Mouse (Mus musculus) cerebellum, adult 11-12 months (tissue): ENCODE results near the gene Eif4enif1.
"Not testable (repeated sequence)": the region's sequence is repeated elsewhere in the genome, so short reads cannot be mapped to it uniquely, and the experiment has no call there.

Experiments used
- DNase-seq: peaks from one replicate; pipeline ENCODE4 v3.0.0; 2022

Gene Eif4enif1

DNA sequence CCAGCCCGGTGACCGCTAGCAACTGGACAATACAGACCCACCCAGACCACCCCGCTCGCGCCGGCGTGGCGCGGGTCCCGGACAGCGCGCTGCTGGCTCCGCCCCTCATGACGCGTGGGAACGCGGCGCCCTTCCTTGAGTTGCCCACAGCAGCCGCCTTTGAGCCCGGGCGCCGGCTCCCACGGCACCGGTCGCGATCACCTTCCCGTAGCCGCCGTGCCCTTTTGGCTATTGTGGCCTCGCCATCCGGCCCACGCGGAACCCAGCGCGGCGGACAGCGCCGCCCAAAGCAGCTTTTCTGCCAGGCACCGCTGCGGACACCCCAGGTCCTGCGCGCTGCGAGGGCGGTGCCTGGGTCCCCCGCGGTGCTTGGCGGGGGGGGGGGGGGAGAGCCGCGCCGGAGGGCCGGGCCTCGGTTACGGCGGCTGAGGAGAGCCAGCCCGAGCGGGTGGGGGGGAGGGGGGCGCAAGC is at the start of gene Eif4enif1:
TSS of gene Eif4enif1 (plus strand) at position 162 of the 471 bp plus-strand sequence.
- peak; percentile 93 for DNase-seq

DNA sequence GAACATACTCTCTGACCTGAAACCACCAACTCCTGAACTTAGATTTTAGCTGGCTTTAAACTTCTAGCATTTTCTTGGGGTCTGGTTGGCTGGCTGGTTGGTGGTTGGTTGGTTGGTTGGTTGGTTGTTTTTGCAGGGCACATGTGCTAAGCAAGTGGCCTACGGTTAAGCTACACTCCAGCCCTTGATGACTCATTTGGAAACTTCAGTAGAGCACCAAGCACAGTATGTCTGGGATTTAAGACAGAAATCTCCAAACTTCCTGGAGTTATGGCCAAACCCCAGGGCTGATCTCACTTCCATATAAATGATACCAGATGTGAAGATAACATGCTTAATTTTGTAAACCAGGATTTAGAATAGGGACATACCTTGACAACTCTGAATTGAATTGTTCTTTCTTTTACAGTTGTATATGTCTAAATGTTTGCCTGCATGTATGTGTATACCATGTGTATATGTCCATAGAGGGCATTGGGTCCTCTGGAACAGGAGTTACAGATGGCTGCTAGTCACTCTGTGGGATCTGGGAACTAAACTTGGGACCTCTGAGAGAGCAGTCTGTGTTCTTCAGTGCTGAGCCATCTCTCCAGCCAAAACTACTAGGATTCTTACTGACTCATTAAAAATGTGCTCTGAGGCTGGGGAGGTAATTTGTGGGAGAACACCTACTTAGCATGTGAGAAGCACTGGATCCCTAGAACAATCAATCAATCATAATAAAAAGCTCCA is 48.4 kb upstream of the Eif4enif1 start:
- peak; percentile 52 for DNase-seq

DNA sequence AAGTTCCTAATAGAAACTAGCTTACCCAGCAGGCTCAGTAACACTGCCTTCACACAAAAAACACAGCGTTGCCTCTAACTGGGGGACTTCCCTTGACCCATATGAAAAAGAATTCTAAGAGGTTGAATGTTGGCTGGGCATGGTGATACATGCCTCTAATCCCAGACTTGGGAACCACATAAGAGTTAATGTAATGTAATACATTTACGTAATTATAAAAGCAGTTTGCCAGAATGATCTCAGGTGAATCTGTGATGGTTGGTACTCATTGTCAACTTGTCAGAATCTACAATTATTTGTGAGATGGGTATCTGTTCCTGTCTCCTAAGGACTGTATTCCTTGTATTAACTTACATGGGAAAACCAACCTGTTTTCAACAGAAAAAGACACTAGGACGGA is 45.2 kb upstream of the Eif4enif1 start:
- DNase-seq: not testable (repeated sequence)

DNA sequence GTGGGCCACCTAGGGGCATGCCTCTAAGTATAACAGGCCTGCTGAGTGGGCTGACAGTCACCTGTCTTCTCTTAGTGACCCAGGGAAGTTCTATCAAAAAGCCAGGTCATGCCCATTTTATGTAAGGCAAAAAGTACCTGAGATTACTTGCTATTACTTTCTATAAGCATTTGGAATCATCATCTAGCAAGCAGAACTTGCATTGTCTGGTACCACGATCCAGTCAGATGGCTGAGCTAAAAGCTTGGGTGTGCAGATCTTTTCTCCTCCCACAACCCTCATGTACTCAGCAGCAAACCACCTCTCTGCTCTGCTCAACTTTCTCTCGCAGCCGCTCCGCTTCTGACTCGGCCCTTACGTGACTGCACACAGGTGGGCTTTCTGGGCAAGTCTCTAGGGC is 44.2 kb upstream of the Eif4enif1 start:
- DNase-seq: not testable (repeated sequence)

DNA sequence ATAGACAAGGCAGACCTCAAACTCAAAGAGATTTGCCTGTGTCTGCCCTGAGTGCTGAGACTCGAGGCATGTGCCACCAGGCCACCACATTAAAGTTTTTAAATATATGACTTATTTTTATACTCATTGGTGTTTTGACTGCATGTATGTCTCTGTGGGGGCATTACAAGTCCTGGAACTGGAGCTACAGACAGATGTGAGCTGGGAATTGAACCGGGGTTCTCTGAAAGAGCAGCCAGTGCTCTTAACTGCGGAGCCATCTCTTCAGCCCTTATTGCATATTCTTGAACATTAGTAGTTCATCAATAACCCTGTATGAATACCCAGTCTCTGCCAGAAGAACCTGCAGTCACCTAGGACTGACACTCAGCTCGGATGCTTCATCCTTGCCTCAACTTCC is 43.4 kb upstream of the Eif4enif1 start:
- not testable (repeated sequence) for DNase-seq

DNA sequence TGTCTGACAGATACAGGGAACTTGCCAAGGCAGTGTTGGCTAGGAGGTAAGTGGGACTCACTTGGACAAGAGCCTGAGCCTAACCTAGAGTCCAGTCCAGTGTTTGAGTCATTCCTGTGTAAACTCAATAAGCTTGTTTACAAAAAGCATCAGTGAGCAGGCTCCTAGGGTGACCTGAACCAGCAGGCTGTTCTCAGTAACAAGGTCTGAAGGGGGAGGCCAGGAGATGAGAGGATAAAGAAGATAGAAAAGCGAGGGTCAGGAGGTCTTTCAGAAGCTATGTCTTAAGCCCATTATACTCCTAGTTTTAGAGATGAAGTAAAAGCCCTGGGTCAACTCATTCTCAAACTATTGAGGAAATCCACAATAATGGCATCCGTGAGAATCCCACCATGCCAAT is 40.8 kb upstream of the Eif4enif1 start:
- DNase-seq: not testable (repeated sequence)

DNA sequence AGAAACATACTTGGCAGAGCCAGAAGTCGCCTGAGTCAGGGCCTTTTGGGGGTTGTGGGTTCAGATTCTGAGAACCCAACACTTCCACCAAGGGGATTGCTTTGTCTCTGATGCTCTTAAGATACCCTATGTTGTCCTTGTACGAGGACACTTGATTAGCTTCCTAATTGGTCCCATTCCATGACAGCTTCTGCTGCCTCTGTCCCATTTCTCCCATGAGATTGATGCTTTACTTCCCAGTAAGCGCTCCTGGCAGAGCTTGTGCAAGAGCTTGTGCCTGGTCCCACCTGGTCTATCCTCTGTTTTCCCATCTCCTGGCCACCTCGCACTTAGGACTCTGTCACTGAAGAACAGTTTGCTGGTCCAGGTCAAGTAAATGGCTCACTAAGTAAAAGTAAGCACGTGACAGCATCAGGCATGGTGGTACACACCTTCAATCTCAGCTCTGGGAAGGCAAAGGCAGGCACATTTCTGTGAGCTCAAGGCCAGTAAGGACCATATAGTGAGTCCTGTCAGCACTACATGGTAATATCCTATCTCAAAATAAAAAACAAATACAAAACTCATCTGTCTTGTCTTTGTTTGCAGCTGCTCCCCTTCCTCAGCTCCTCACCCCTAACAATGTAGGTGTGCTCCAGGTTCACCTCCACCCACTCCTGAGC is 39.8 kb upstream of the Eif4enif1 start:
- peak; percentile 53 for DNase-seq

DNA sequence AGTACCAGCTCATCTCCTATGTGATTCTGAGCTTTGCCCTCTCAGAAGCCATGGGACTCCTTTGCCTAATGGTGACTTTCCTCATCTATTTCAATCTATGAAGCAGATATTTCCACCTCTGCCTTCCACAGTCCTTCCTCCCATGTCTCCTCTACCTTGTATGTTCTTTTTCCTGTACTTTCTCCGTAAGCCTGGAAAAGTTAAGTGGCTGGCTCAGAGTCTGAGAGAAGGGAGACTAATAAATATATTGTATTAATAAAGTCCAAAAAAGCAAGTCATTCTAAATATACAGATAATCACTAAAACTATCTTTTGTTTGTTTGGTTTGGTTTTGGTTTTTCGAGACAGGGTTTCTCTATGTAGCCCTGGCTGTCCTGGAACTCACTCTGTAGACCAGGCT is 39.1 kb upstream of the Eif4enif1 start:
- not testable (repeated sequence) for DNase-seq

DNA sequence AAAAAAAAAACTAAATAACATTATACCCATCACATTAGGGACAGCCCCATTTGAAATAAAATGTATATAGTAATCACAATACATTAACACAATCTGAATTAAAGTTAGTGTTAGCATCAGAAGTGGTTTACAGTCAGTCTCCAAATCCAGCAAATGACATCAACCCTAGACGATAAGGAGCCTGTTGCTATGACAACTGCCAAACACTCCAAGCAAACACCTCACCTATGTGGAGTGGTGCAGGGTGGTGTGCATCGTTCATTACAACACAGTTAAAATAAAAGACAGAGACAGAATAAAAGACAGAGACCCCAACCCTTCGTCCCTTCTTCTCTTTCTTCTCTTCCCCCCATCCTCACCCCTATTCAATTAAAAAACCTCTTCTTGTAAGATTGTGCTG is 38.5 kb upstream of the Eif4enif1 start:
- DNase-seq: not testable (repeated sequence)

DNA sequence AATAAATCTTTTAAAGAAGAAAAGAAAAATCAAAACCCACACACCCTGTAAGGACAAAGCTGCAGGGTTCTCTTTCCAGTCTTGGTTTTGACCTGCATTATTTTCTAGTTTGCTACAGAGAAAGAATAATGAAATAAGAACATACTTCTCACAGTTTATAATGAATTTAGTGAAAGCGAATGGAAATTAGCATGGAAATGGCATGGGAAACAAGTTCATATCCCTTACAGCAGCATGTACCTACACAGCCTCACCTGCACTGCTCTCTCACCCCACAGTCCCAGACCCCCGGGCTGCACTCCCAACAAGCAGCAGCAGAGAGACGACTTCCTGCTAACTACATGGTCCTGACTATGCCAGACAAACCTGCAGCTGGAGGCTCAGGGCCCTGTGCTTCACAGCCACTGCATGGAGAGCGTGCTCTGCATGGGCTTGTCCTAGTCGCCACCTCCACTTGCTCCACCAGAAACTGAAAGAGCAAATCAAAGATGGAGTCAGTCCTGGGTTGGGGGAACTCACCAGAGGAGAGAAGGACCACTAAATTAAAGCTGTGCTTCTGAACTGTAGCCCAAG is 36.9 kb upstream of the Eif4enif1 start:
- DNase-seq: not testable (repeated sequence)

DNA sequence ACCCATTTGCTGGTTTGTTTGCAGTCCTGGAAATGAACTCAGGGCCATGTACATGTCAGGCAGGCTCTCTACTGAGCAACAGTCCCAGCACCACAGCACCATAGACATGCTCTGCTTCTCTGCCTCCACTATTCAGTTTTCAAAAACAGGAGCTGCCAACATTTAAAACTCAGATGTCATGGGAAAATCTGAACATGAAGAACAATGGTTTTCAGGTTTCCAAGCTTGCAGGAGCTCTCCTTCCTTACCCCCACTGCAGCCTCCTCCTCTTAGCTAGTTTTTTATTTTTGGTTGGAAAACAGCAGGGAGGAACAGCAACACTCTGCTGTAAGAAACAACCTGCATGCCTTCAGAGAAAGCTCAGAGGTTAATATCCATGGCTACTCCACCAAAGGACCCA is 35.9 kb upstream of the Eif4enif1 start:
- DNase-seq: not testable (repeated sequence)

DNA sequence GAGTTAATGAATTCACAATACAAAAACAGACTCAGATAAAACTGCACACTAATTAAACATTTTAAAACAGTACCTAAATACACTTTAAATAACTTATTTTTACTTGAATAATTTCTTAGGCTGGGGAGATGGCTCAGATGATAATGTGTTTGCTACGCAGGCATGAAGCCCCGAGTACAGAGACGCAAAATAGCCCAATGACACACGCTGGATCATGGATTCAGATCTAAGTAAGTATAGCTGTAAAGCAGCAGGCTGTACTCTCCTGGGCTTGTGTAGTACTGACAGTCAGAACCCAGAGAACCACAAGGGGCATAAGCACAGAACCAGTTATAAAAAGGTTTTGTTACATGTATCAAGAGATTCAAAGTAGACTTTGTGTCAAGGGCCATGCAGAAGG is 35.1 kb upstream of the Eif4enif1 start:
- DNase-seq: not testable (repeated sequence)

DNA sequence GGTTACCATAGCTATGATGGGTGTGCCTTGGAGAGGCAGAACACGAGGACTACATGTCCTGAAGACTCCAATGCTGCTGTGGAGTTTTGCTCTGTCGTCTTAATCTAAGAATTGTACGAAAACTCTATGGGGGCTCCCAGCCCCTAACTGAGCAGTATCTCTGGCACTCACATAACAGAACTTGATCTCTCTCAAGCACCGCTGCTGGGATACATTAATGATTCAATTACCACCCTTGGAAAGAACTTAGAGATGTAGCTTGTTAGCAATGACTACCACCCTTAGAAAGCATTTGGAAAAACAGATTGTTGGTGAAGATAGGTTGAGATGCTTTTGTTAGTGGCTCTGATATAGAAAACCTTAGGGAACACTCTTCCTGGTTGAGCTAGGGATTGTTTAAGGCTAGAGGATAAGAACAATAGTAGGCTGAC is 34.6 kb upstream of the Eif4enif1 start:
- DNase-seq: not testable (repeated sequence)

DNA sequence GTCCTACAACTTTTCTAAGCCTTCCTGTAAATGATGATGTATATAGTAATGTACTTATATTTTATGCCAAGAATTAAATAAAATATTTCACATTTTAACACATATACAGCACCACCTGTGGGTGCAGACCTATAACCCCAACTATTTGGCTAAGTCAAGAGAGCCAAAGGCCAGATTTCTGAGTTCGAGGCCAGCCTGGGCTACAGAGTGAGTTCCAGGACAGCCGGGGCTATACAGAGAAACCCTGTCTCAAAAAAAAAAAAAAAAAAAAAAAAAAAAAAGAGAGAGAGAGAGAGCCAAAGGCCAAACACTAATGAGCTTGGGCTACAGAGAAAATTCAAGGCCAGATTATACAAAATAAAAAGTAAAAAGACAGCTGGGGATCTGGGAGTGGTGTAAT is 33.1 kb upstream of the Eif4enif1 start:
- DNase-seq: not testable (repeated sequence)

DNA sequence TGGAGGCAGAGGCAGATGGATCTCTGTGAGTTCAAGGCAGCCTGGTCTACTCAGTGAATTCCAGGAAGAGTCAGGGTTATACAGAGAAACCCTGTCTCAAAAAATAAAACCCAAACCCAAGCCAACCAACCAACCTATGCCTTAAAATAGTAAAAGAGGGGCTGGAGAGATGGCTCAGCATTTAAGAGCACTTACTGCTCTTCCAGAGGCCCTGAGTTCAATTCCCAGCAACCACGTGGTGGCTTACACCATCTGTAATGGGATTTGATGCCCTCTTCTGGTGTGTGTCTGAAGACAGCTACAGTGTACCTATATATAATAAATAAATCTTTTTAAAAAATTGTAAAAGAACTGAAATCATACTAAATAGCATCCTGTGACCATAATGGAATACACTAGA is 30.3 kb upstream of the Eif4enif1 start:
- DNase-seq: not testable (repeated sequence)

DNA sequence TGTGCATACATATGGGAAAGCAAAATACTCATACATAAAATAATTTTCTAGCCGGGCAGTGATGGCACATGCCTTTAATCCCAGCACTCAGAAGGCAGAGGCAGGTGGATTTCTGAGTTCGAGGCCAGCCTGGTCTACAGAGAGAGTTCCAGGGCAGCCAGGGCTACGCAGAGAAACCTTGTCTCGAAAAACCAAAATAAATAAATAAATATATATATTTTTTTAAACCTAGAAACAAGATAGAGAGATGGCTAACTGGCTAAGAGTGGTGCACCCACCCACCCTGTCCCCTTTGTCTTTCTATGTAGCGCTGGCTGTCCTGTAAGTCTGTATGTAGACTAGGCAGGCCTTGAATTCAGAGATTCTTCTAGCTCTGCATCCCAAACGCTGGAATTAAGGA is 29.7 kb upstream of the Eif4enif1 start:
- not testable (repeated sequence) for DNase-seq

DNA sequence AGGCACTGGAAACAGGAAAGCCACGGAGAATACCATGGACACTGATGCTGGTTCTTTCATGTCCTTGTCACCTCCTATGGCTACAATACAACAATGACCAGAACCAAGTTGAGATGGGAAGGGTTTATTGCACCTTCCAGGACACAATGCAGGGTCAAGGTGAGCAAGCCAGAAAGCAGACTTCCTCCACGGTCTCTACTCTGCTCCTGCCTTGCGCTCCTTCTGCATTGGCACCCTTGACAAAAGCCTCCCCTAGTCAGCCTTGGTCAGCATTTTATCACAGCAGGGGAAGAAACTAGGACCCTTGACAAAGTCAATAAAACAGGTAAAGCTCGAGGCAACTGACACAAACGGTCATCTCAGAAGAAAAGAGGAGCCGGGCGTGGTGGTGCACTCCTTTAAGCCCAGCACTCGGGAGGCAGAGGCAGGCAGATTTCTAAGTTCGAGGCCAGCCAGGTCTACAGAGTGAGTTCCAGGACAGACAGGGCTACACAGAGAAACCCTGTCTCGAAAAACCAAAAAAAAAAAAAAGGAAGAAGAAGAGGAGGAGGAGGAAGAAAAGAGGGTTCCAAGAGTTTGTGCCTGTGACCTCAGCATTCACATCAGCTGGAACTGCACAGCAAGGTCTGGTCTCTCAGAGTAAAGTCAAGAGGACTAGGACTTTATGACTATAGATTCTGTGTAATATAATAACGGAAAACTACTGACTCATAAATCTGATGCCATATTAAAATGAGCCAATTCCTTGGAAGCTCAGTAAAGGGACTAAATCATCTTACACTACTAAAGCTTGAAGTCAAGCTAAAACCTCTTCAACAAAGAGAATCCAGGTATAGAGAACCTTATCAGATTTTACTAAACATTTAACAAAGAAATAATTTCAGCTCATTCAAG is 28.5 kb upstream of the Eif4enif1 start:
- not testable (repeated sequence) for DNase-seq

DNA sequence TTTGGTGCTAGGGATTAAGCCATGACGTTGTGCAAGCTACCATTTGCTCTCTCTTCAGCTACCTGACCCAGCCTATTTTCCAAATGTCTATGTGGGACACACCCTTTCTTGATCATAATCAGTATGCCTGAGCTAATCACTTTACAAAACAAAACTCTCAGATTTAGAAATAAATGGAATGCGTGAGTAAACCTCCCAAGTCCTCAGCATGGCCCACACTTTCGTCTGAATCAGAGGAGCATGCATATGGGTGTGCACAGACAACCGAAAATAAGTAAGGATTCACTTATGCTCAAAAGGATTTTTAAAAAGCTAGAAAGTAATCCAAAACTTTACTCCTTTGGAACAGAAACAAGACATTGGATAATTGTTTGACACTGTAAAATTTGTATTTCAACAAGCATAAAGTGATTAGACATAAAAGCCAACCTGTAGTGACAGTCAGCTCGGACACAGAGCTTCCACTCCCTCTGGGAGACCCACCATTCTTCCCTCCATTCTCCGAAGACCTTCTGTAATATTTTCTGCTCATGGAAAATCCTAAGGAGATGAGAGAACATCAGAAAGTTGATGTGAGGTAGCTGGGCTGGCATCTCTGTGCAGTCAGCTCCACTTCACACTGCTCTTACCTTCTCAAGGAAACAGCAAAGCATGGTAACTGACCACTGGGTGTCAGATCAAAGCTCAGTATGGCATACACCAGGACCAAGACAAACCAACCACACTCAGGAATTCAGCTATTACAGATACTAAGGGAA is 23.0 kb upstream of the Eif4enif1 start:
- not testable (repeated sequence) for DNase-seq

DNA sequence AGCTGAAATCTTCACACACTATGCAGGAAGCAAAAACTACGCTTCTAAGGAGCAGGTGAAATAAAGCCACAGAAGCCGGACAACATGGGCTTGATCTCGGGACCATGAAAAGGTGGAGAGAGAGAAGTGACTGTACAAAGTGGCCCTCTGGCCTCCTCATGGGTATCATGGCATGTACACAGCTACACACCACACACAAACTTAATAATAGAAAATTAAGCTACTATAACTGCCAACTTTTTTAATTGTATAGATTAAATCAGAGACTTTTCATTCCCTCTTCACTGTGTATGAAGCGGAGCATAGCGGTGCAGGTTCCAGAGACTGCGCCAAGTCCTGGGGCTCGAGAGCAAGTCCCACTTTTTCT is 22.5 kb upstream of the Eif4enif1 start:
- not testable (repeated sequence) for DNase-seq

DNA sequence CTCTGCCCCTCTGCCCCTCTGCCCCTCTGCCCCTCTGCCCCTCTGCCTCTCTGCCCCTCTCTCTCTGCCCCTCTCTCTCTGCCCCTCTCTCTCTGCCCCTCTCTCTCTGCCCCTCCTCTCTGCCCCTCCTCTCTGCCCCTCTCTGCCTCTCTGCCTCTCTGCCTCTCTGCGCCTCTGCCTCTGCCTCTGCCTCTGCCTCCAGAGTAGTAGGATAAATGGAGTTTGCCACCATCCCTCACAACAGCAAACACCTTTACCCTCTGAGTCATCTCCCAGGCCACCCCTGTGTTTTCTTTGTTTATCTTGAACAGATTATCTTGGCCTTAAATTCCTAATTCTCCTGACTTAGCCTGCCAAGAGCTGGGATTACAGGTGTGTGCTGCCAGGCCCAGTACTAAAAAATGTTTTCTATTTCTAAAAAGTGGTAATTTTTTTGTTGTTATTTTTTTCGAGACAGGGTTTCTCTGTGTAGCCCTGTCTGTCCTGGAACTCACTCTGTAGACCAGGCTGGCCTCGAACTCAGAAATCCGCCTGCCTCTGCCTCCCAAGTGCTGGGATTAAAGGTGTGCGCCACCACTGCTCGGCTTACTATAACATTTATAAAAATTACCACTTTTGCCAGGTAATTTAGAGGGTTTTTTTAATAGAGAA is 21.6 kb upstream of the Eif4enif1 start:
- DNase-seq: not testable (repeated sequence)

DNA sequence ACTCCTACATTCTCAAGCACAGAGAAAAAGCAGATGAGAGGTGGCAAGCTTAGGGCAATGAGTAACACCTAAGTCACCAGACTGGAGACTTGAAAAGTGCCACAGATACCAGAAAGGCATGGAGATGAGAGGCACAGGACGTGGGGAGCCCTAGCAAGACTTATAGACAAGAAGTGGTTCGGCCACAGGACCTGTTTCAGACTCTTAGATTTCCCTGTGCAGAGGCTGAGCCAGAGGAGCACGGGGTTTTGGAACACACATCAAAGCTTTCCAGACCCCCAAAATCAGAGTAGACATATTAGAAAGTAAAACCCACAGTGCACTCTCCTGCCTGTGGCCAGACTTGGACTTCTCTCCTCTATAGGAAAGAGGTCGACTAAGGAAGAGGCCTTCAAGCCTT is 20.9 kb upstream of the Eif4enif1 start:
- peak; percentile 57 for DNase-seq
